Mouse (Mus musculus) erythroblast, embryonic 14.5 days (primary cell): ENCODE measurements around the gene Fbxw8.

ENCODE experiments used
- GATA1 ChIP-seq: IDR thresholded peaks from 2 replicates; pipeline ENCODE4 v1.6.1; 2012; ENCODE audit warnings: low read length, inconsistent platforms, mixed read lengths
- TAL1 ChIP-seq: IDR thresholded peaks from 3 replicates; pipeline ENCODE4 v1.6.1; 2012; ENCODE audit warnings: low read length, inconsistent platforms, mixed read lengths

DNA sequence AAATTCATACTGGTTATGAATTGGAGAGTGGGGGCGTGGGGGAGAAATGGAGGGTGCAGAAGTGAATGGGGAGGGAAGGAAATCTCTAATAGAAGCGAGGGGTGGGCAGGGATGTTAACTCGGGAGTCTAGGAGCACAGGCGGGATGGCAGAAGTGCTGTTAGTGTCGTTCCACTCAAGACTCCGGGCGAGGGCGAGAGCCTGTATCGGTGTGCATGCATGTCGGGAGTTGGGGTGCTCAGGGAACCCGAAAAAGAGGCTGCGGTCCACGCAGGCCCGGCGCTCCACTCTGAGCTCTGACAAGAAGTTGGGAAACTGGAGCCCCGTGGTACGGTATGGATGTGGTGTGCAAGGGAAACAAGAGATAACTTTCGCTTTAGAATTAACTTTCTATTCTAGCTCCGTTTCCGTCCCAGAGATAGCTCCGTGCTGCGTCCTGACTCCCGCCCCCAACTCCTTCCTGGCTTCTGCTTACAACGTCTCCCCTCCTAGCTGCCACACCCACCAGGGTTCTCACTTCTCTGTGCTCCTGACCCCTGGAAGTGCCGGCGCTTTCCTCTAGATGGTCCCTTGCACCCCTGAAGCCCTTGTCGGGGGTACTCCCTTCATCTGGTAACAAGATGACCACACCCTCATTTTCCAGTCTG lies 16.9 kb upstream of the Fbxw8 start:
- TF ChIP-seq GATA1, result no peak
- no peak for TF ChIP-seq TAL1
